Mouse (Mus musculus) R1 (cell line): ENCODE results near the gene Tmem232.
"Not testable (repeated sequence)": the region's sequence is repeated elsewhere in the genome, so short reads cannot be mapped to it uniquely, and the experiment has no call there.

Experiments used
- DNase-seq: peaks from one replicate; pipeline ENCODE4 v3.0.0-alpha.2; 2018; ENCODE audit warnings: low read depth, low spot score

Tmem232 gene

GRCm38 (mm10) chr17:65540441-65541272, at the start of gene Tmem232:
TSS of gene Tmem232 (minus strand) at chr17:65540782.
- DNase-seq: peak; percentile 64

- no peak for DNase-seq
These were observed 46.3 kb upstream of the Tmem232 start for GRCm38 (mm10) chr17:65586892-65587291.

- no peak for DNase-seq
These were observed 40.9 kb upstream of the Tmem232 start for GRCm38 (mm10) chr17:65581440-65581839.

DNA sequence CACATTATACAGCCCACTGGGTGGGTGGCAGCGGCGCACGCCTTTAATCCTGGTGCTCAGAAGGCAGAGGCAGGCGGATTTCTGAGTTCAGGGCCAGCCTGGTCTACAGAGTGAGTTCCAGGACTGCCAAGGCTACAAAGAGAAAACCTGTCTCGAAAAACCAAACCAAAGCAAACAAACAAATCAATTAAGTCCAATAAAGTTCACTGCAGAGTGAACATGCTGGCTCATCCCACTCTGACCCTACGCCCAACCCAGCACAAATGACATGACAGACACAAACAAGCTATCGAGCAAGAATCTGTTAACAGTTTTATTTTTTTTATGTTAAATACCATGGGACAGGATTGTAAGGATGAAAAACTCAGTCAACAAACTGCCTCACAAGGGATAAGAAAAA, 39.2 kb upstream of the Tmem232 start:
- DNase-seq: no peak

DNA sequence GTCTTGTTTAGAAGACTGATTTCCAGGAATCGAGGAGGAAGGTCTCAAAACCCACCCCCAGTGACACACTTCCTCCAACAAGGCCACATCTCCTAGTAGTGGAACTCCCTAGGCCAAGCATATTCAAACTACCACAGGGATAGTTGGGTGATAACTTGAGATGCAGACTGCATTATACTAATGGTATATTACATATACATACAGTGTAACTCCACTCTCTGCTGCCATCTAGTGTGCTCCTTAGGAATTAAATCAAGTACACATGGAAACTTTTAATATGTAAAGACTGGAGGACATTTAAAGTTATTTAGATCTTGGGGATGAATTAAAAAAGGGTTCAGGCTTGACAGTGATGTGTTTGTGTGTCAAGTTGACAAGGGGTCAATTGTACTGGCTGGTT, 34.8 kb upstream of the Tmem232 start:
- peak; percentile 64 for DNase-seq

DNA sequence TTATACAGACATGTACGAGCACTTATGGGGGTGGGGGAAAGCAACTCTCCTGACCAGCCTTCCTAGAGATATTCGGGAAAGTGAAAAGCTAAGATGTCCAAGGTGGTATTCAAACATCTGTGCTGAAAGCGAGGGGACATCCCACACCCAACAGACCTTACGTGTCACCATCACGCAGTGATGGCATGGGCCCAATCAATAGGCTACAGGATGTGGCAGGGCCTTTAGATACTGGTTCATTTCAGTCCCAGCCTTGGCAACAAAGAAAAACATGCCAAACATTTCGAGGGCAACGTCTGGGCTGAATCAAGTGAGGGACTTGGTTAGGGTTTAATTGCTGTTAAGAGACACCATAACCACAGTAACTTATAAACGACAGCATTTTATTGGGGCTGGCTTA, 34.3 kb upstream of the Tmem232 start:
- no peak for DNase-seq

DNA sequence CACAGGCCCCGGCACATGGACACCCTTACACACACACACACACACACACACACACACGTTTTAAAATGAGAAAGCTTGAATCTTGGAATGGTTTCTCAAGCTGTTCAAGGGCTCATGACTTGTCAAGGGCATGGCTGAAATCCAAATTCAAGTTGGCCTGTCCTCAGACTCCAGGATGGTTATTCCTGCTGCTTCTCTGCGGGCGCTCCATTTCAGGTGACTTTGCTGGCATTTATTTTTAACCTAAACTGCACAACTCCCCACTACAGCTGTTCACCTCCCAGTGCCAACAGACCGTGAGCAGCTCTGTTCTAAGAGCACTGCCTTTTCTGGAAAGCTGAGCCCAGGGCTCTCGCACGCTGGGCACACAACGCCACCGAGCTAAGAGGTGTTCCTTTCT, 31.3 kb upstream of the Tmem232 start:
- no peak for DNase-seq

DNA sequence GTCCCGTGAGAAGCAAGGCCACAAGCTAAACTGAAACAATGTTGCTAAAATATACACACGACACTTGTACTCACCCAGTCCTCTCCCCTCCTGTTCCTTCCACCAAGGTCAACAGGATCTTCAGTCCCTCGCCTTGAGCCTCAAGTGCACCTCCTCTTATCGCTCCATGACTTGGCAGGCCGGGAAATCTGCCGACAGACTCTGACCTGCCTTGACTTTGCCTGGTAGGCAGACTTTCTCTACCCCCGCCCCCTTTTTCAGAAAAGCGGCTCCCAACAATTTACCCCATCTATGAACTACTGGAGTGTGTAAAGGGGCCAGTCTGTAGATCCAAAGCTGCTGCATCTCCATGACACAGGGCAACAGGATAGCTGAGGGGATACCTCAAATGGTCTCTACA, 30.9 kb upstream of the Tmem232 start:
- DNase-seq: no peak

GRCm38 (mm10) chr17:65564189-65564588, 23.6 kb upstream of the Tmem232 start:
- DNase-seq: peak; percentile 37

- no peak for DNase-seq
These were observed 22.8 kb upstream of the Tmem232 start for GRCm38 (mm10) chr17:65563345-65563744.

DNA sequence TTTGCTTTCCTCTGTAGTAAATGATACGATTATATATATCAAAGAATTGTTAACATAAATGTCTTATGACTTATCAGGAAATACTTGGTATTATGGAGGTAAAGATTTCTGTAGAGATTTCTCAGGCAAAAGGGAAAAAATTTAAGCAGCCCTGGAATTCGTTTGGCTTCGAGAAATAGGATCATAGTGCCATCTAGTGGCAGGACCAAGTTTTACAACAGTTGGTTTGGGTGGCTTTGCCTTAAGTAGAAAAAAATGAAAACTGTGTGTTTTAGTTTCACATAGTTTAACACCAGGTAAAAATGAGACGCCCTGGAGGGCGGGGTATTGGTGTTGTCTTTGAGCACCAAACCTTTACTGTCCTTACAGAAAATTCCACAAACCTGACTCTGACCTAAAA, 22.2 kb upstream of the Tmem232 start:
- peak; percentile 76 for DNase-seq

- no peak for DNase-seq
These were observed 20.9 kb upstream of the Tmem232 start for GRCm38 (mm10) chr17:65561361-65562015.

- DNase-seq: peak; percentile 87
These were observed 18.7 kb upstream of the Tmem232 start for GRCm38 (mm10) chr17:65559273-65559672.

DNA sequence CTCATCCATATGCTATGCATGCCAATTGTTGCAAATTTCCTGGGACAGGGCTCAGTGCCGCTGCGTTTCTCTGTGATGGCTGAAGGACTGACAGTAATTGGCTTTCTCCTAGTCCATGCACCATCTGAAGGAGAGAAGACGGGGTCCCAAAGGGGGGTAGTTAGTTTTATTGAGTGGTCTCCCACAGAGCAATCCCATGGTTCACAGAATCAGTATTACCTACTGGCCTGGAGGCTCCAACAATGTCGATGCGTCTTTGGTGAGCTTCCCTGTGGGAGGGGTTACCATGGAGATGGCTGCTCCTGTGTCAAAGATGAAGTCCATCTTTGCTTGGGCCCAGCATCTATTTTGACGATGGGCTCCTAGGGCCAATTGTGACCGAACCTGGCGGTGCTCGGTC, 18.2 kb upstream of the Tmem232 start:
- peak; percentile 66 for DNase-seq

DNA sequence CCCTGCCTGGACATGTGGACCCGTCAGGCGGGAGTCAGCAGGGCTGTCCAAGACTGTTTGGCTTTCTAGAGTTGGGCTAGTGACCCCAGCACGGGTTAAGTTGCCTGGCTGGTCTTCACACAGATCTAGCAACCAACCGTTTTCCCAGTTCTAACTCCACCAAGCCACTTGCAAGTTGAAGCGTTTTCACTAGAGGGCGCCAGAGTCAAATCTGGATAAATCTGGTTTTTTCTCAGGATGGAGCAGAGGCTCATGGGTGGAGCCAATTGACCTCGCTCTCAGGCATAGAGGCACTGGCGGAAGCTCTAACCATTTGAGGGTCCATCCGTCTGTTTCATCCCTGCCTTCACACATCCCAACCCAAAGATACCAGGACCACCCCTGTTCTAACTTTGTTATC, 17.6 kb upstream of the Tmem232 start:
- DNase-seq: peak; percentile 94

DNA sequence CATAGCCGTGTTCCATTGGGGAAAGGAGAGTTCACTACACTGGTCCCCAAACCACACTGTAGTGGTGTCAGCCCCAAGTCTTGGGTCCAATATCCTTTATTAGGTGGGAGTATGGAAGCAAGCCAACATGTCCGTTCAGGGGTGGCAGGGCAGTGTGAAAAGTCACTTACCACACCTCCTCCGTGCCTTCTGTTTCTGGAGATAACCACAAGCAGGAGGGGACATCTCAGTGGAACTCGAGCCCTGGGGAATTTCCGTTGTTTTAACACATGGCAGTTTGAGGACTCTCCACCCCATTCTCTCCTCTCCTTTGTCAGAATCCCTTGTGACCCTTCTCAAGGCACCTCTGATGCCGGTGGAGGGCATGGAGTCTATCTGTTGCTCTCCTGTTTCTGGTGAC, 16.6 kb upstream of the Tmem232 start:
- no peak for DNase-seq

DNA sequence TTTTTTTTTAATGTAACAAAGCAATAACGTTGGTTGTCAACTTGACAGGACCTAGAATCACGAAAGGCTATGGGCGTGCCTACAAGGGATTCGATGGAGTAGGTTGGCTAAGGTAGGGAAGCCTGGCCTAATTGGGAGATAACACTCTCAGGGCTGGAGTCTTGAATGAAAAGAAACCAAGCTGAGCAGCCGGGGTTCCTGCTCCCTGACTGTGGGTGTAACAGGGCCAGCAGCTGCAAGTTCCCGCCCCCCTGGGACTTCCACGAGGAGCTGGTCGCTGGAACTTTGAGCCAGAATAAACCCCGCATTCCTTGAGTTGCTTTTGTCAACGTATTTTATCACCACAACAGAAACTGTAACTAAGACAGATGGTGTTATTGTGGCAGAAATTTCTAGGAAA, 16.2 kb upstream of the Tmem232 start:
- DNase-seq: no peak

DNA sequence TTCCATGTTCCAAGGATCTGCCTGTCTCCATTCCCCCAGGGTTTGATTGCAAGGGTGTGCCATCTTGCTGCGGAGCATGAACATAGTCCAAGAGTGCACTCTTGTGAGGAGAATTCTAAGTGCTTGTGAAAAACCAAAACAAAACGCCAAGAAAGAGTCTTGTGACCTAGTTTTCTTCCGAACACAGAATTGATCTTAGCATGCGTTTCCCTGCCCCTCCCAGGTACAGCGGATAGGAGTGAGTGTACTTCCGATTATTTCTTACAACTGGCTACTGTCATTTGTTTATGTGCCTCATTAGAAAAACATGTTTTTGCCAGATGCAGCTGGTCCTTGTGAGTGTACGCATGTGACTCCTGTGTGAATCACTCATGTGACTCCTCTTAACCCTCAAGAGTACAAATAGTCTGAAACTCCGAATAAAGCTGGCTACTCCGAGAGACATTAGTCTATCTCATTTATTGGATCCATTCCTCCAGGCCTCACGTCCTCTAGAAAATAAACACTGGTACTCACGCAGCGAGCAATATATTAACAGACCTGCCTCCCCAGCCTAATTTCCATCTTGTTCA, 11.9 kb upstream of the Tmem232 start:
- DNase-seq: no peak

- DNase-seq: no peak
These were observed 9.8 kb upstream of the Tmem232 start for GRCm38 (mm10) chr17:65550357-65550756.

DNA sequence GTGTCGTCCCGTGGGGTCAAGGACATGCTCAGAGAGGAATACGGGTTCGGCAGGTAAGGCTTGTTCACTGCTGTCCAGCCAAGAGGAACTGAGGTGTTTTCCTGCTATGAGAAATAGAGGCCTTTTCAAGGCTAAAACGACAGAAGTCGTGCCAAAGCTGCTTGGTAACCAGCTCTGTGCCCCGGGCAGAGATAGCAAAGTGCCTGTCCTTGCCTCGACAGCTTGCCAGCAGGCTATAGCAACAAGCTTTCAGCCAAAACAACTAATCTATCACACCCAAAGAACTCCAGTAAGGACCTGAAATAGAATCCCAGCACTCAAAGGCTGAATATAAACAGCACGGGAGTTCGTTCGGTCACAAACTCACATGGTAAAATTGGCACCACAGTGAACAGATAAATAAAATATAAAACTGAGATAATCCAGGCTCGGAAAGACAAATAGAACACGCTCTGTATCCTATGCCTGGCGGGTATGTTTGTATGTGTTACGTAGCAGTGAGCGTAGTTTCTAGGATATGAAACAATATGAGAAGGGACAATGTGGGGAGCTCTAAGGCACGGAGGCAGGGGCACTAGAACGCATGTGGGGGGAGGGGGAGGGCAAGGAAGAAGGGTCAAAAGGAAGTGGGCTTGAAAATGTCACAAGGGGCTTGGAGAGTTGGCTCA, 8.2 kb upstream of the Tmem232 start:
- DNase-seq: no peak

DNA sequence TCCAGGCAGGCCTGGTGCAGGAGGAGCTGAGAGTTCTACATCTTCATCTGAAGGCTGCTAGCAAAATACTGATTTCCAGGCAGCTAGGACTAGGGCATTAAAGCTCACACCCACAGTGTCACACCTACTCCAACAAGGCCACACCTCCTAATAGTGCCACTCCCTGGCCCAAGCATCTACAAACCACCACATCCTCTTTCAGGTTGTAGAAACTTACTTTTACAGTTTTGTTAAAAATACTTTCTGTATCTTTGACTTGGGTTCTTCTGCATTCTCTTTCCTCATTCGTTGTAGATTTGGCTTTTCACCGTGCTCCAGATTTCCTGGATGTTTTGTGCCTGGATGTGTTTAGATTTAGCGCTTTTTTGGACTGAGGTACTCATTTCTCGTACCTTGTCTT, 5.6 kb upstream of the Tmem232 start:
- not testable (repeated sequence) for DNase-seq

DNA sequence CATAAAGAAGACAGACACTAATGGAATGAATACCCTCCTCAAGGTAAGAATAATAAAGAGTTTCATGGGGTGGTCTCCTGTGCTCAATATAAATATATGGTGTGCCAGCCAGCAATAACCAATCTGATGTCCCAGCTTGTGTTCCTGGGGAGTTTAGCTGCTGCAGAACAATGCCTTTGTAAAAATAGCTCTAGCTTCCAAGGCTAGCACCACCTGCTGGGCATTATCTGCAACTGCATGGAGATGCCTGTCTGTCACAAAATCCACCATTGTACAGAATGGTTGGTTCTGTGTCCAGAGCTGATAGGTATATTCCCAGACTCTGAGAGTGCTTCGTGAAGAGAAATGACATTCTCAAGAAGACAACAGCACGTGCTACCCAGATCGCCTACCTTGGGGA, 4.4 kb downstream of the Tmem232 start:
- peak; percentile 76 for DNase-seq
